Mouse (Mus musculus) forebrain, embryonic 13.5 days (tissue): Measurements from ENCODE around the gene Sparcl1. TPM values are rescaled to one million over a fixed set of nuclear protein-coding genes. Genes with fewer than 3 reads are reported as not detected.

Experiments
- ATAC-seq: fragments of 200-750 bp; cut with Nextera tagmentation; 2 replicates; pipeline ENCODE4 v1.8.0; 2017
- H3K27ac ChIP-seq: fragments of 300-500 bp; sonication (generic); 2 replicates; pipeline ENCODE4 v1.5.1; 2015; ENCODE audit warnings: inconsistent platforms, mild to moderate bottlenecking, moderate library complexity
- H3K27me3 ChIP-seq: fragments of 300-500 bp; sonication (generic); 2 replicates; pipeline ENCODE4 v1.6.1; 2015; ENCODE audit warnings: mild to moderate bottlenecking, inconsistent platforms
- H3K36me3 ChIP-seq: fragments of 300-500 bp; sonication (generic); 2 replicates; pipeline ENCODE4 v1.6.1; 2015; ENCODE audit warnings: mild to moderate bottlenecking, inconsistent platforms; ENCODE audit not compliant: poor library complexity, severe bottlenecking
- H3K4me1 ChIP-seq: fragments of 300-500 bp; sonication (generic); 2 replicates; pipeline ENCODE4 v1.6.1; 2015; ENCODE audit warnings: inconsistent platforms
- H3K4me2 ChIP-seq: fragments of 300-500 bp; sonication (generic); 2 replicates; pipeline ENCODE4 v1.6.1; 2015; ENCODE audit warnings: inconsistent platforms, mild to moderate bottlenecking, moderate library complexity
- H3K4me3 ChIP-seq: fragments of 300-500 bp; sonication (generic); 2 replicates; pipeline ENCODE4 v1.5.1; 2015; ENCODE audit warnings: mild to moderate bottlenecking, inconsistent platforms
- H3K9ac ChIP-seq: fragments of 300-500 bp; sonication (generic); 2 replicates; pipeline ENCODE4 v1.6.1; 2015; ENCODE audit warnings: mild to moderate bottlenecking, inconsistent platforms
- H3K9me3 ChIP-seq: fragments of 300-500 bp; sonication (generic); replicated peaks from 2 replicates; pipeline ENCODE4 v1.6.1; 2016; ENCODE audit warnings: inconsistent platforms
- WGBS: fragments of 180-500 bp; shearing (Covaris S2); methylation state at CpG from one replicate; pipeline ENCODE4 v1.1.7; 2015; 5-methylcytosine and 5-hydroxymethylcytosine counted together
- polyA plus RNA-seq: library from polyadenylated mRNA; unstranded; fragments of >200 nt; fragmentation: Nextera tagmentation; extraction: Ambion mirVana; gene quantifications from 2 replicates; pipeline ENCODE4 v1.2.1, GENCODE M21; 2015

The Sparcl1 gene
- polyA plus RNA-seq, 1 experiment from 2014 or later, result 41.3 TPM

- Histone ChIP-seq H3K27me3 (0 out of 2 replicates have a peak, but pooled peaks cover 8% of the 10 kb centered on the region), H3K27ac (peak overlapping the region; percentile 64), H3K9ac (peak overlapping the region; percentile 40), H3K9me3 (no peaks in the 10 kb centered on the region), H3K4me3 (peak overlapping the region; percentile 23), H3K4me2 (peak overlapping the region; percentile 53), H3K4me1 (peaks cover 70% of the 10 kb centered on the region), H3K36me3 (no peaks in the 10 kb centered on the region)
- 5% methylated on average over 18 of the region's 18 CpGs for WGBS
- ATAC-seq, result peak; percentile 61
These were observed 4.6 kb downstream of the Sparcl1 start for GRCm38 (mm10) chr5:104108879-104109369.

- Histone ChIP-seq H3K27me3 (0 out of 2 replicates have a peak, but pooled peaks cover 8% of the 10 kb centered on the region), H3K4me3 (peak overlapping the region; percentile 23), H3K27ac (peak overlapping the region; percentile 64), H3K4me2 (peak overlapping the region; percentile 53), H3K36me3 (no peaks in the 10 kb centered on the region), H3K9ac (peak overlapping the region; percentile 40), H3K4me1 (peaks cover 67% of the 10 kb centered on the region), H3K9me3 (no peaks in the 10 kb centered on the region)
- 49% methylated on average over 11 of the region's 11 CpGs for WGBS
- ATAC-seq, result peak; percentile 25
These were observed 5.2 kb downstream of the Sparcl1 start for GRCm38 (mm10) chr5:104108127-104108875.

DNA sequence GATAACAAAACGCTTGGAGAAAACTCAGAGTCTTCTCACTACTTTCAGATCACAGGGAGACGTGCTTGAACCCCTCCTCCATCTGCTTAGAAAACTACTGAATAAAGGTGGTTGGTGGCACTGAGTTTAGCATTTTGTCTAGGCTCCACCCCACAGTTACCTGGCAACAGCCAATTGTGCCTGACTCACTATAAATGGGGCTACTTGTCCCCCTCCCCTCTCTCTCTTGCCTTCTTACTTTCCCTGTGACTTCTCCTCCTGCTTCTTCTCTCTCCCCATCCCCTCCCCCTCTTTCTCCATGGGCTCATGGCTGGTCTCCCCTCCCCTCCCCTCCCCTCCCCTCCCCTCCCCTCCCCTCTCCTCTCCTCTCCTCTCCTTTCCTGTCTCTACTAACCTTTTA lies 9.4 kb downstream of the Sparcl1 start:
- Histone ChIP-seq H3K27me3 (0 out of 2 replicates have a peak, but pooled peaks cover 5% of the 10 kb centered on the region), H3K27ac (no peak overlapping the region), H3K9me3 (no peaks in the 10 kb centered on the region), H3K4me2 (no peak overlapping the region), H3K4me1 (peaks cover 38% of the 10 kb centered on the region), H3K36me3 (no peaks in the 10 kb centered on the region), H3K9ac (no peak overlapping the region), H3K4me3 (no peak overlapping the region)
- no peak for ATAC-seq
- 25% methylated on average over 2 of the region's 2 CpGs for WGBS

- WGBS, result 68% methylated on average over 4 of the region's 4 CpGs
- ATAC-seq, result no peak
- Histone ChIP-seq H3K36me3 (no peaks in the 10 kb centered on the region), H3K4me3 (no peak overlapping the region), H3K4me1 (peaks cover 28% of the 10 kb centered on the region), H3K9me3 (no peaks in the 10 kb centered on the region), H3K27me3 (0 out of 2 replicates have a peak, but pooled peaks cover 5% of the 10 kb centered on the region), H3K9ac (no peak overlapping the region), H3K27ac (no peak overlapping the region), H3K4me2 (no peak overlapping the region)
These were observed 10.4 kb downstream of the Sparcl1 start for GRCm38 (mm10) chr5:104103171-104103570.

DNA sequence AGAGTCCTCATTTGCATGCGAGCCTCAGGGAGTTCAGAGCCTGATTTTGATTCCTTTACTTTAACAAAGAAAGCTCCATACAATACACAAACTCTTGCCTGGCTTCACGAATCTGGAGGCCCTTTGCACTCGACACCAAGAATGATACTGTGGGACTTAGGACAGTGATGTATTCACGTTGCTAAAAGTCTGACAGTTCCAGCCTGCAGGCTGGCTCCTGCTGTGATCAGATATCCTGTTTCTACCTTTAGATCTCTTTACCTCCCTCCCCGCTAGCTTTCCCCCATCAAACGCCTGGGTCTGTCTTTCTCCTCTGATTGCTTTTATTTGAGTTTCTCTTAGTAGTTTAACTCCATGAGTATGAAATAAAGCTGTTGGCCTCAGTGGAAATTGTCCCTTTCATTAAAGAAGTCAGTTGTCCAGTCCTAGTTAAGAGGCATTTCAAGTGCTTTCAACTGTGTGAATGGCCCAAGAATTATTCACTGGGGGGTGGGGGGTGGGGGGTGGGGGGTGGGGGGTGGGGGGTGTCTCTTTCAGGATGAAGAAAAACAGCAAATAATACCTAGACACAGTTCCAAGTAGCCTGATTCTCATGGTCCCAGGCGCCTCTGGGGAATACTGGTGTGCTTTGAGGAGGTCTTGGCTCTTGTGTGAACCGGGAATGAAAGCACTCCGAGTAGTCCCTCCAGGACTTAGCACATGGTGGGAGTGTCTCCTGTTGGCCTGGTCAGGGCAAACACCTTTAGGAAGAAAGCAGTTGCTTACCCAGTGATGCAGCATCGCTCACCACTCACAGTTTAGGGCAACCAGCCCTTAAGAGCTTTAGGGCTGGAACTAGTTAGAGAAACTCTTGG lies 11.6 kb downstream of the Sparcl1 start:
- Histone ChIP-seq H3K36me3 (no peaks in the 10 kb centered on the region), H3K9ac (no peak overlapping the region), H3K4me2 (no peak overlapping the region), H3K27me3 (0 out of 2 replicates have a peak, but pooled peaks cover 4% of the 10 kb centered on the region), H3K4me3 (no peak overlapping the region), H3K9me3 (no peaks in the 10 kb centered on the region), H3K4me1 (peaks cover 22% of the 10 kb centered on the region; the same call in 1 of the 2 replicates), H3K27ac (no peak overlapping the region)
- no peak for ATAC-seq
- 9% methylated on average over 10 of the region's 10 CpGs for WGBS

- Histone ChIP-seq H3K4me3 (no peak overlapping the region), H3K36me3 (no peaks in the 10 kb centered on the region), H3K4me2 (no peak overlapping the region), H3K9me3 (no peaks in the 10 kb centered on the region), H3K27ac (no peak overlapping the region), H3K9ac (no peak overlapping the region), H3K27me3 (no peaks in the 10 kb centered on the region), H3K4me1 (no peaks in the 10 kb centered on the region)
- ATAC-seq, result no peak
- WGBS, result 91% methylated on average over 16 of the region's 16 CpGs
These were observed 17.2 kb downstream of the Sparcl1 start for GRCm38 (mm10) chr5:104096078-104096938.

DNA sequence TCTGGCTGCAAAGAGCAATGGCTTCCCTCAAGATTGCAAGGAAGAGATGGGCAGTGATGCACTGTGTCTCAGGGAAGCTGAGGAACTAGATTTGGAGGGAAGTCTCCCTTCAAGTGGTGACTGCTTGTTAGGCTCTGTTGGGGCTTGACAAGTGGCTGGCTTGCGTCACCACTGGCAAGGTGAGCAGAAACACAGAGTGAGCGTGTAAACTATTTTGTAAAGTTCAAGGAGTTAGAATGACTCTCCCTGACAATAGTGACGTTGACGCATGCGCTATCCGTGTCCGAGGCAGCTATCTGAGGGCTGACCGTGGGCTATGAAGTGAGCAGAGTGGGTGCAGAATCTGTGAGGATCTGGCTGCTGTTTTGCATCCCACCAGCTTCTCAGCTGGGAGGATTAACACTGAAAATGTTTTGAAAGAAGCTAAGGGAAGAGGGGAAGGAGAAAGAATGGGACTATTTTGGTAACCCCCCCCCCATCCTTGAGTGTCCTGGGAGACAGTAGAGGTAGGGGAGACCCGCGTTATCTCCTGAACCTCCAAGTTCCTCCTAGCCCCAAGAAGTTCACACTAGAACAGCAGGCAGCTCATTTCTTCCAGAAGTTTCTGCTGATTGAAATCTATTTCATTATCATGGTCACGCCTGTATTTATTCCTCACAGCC lies 18.0 kb downstream of the Sparcl1 start:
- Histone ChIP-seq H3K9me3 (no peaks in the 10 kb centered on the region), H3K27me3 (no peaks in the 10 kb centered on the region), H3K36me3 (no peaks in the 10 kb centered on the region), H3K27ac (no peak overlapping the region), H3K4me3 (no peak overlapping the region), H3K4me2 (no peak overlapping the region), H3K9ac (no peak overlapping the region), H3K4me1 (no peaks in the 10 kb centered on the region)
- 88% methylated on average over 11 of the region's 11 CpGs for WGBS
- no peak for ATAC-seq

DNA sequence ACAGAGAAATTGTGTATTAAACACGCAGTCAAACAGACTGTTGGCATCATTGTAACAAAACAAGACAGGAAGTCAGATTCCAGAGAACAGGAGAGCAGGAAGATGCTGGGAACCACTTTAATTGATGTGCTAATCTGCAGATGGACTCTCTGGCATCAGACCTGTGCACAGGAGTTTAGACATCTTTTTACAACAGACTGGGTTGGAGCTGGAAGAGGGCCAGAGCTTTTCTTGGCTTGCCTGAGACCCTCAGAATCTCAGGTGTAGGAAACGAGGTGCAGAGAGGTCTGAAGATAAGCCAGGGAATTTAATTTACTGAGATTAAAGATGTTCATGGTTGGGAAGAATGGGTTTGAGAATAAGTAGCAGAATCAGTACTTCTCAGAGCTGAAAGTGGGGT lies 23.8 kb downstream of the Sparcl1 start:
- Histone ChIP-seq H3K36me3 (no peaks in the 10 kb centered on the region), H3K9ac (no peak overlapping the region), H3K9me3 (no peaks in the 10 kb centered on the region), H3K27ac (no peak overlapping the region), H3K4me2 (no peak overlapping the region), H3K27me3 (no peaks in the 10 kb centered on the region), H3K4me3 (no peak overlapping the region), H3K4me1 (no peaks in the 10 kb centered on the region)
- no peak for ATAC-seq
- WGBS, result 72% methylated on average over 2 of the region's 2 CpGs

DNA sequence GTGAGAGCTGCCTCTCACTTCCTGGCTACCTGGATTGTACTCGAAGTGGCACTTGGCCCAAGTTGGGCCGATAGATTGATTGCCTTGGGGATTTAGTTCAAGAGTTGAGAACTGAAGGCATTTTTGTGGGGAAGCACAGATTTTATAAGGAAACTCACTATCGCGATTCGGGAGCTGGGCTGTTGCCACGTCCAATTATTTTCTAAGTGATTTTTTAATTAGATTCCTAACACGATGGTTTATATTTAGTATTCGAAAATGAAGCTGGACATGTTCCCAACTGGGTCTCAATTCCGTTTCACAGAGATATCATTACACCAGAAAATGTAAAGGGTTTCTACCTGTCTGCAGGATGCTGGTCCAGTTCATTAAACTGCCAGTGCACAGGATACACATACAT lies 28.2 kb downstream of the Sparcl1 start:
- Histone ChIP-seq H3K27ac (no peak overlapping the region), H3K4me3 (no peak overlapping the region), H3K4me1 (no peaks in the 10 kb centered on the region), H3K9me3 (no peaks in the 10 kb centered on the region), H3K9ac (no peak overlapping the region), H3K4me2 (no peak overlapping the region), H3K36me3 (no peaks in the 10 kb centered on the region), H3K27me3 (no peaks in the 10 kb centered on the region)
- WGBS, result 80% methylated on average over 9 of the region's 9 CpGs
- no peak for ATAC-seq

DNA sequence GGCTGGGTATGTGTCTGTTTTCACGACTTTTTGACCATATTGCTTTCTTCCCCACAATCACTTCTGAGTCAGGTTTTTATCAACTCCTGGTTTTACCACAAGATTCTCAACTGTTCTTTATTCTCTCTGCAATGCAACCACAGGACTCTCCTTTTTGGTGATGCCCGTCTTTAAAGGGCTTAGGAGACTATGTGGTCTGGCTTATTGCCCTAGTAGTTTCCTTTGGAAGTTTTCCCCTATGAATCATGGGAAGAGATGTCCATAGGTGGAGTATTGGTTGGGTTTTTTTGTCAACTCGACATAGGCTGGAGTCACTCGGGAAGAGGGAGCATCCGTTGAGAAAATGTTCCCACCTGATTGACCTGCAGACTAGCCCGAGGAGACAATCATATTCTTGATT lies 32.8 kb downstream of the Sparcl1 start:
- Histone ChIP-seq H3K9ac (no peak overlapping the region), H3K27me3 (no peaks in the 10 kb centered on the region), H3K4me1 (no peaks in the 10 kb centered on the region), H3K36me3 (no peaks in the 10 kb centered on the region), H3K4me3 (no peak overlapping the region), H3K4me2 (no peak overlapping the region), H3K9me3 (no peaks in the 10 kb centered on the region), H3K27ac (no peak overlapping the region)
- ATAC-seq, result no peak
- 90% methylated on average over 6 of the region's 6 CpGs for WGBS

GRCm38 (mm10) chr5:104077508-104077907 lies 36.0 kb downstream of the Sparcl1 start, which contains the start of gene Gm17660:
Gene Gm17660 (minus strand): TSS chr5:104077608.
- H3K9me3 ChIP-seq, result no peaks in the 10 kb centered on the region
- no peaks in the 10 kb centered on the region for H3K36me3 ChIP-seq
- no peak within 1 kb of the TSS for H3K4me2 ChIP-seq
- H3K27ac ChIP-seq, result no peak within 1 kb of the TSS
- no peak for ATAC-seq
- H3K4me1 ChIP-seq, result peaks cover 5% of the 10 kb centered on the region
- no peak within 1 kb of the TSS for H3K9ac ChIP-seq
- H3K27me3 ChIP-seq, result no peaks in the 10 kb centered on the region
- no peak within 1 kb of the TSS for H3K4me3 ChIP-seq
- 93% methylated on average over 7 of the region's 7 CpGs for WGBS
